Mouse (Mus musculus): ENCODE data around the gene Serpina3k. TPM values are rescaled to one million over a fixed set of nuclear protein-coding genes. Genes with fewer than 3 reads are reported as not detected.
"Not testable (repeated sequence)": the region's sequence is repeated elsewhere in the genome, so short reads cannot be mapped to it uniquely, and the experiment has no call there.

Serpina3k gene
- polyA plus RNA-seq, 1 experiment from 2014 or later = not detected

DNA sequence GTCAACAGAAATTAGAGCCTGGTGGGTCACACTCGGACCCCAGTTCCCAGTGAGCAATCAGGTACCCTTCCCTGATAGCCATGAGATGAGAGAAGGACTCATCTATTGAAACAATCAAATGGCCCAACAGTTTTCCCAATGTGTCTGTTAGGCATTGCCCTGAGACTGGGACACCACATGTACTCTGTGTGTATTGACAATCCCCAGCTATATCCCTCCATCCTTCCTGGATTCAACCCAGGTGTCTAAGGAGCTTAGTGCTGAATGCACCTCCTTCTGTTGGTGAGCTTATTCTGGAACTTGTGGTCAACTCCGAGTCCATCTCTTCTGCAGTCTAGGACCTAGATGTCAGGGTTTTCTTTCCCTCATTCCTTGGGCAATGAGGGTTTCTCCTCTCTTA is 8.8 kb downstream of the Serpina3k start:
- H3K9me3 ChIP-seq (replicated peaks) = no peaks in the 10 kb centered on the region
- no peak overlapping the region for H3K4me3 ChIP-seq
- H3K4me1 ChIP-seq = no peaks in the 10 kb centered on the region
- no peak overlapping the region for H3K9ac ChIP-seq
- no peak overlapping the region for H3K4me2 ChIP-seq
- WGBS = 82% methylated on average over 2 of the region's 2 CpGs
- H3K27ac ChIP-seq = no peak overlapping the region
- no peak for ATAC-seq
- no peaks in the 10 kb centered on the region for H3K36me3 ChIP-seq (ENCODE audit: poor library complexity, severe bottlenecking)
- H3K27me3 ChIP-seq = no peaks in the 10 kb centered on the region

- not testable (repeated sequence) for ATAC-seq; H3K4me2 ChIP-seq; H3K4me3 ChIP-seq; H3K36me3 ChIP-seq (ENCODE audit: poor library complexity, severe bottlenecking); H3K4me1 ChIP-seq; H3K27ac ChIP-seq; H3K9ac ChIP-seq; H3K9me3 ChIP-seq (replicated peaks); H3K27me3 ChIP-seq
- 33% methylated on average over 3 of the region's 3 CpGs for WGBS
Observed at GRCm38 (mm10) chr12:104351812-104352211, 13.5 kb downstream of the Serpina3k start.

DNA sequence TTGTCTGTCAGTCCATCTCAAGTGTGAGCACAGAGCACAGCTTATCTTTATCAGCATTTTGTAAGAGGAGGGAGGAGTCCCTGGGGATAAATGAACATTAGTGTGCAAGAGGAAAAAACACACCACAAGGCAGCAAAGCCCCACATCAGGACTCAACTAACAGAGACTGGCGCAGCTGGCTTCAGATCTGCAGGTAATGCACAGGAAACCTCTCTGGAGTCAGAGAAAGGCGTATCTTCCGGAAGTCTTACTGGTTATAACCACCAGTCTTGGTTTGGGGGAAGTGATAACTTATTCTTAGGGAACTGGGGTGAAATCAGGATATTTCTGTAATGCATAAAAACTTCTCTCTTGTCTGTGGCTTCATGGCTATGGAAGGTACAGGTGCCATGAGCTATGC is 17.7 kb downstream of the Serpina3k start:
- Histone ChIP-seq H3K36me3 (ENCODE audit: poor library complexity, severe bottlenecking) (no peaks in the 10 kb centered on the region), H3K4me3 (no peak overlapping the region), H3K9me3 (replicated peaks) (no peaks in the 10 kb centered on the region), H3K27ac (no peak overlapping the region), H3K27me3 (no peaks in the 10 kb centered on the region), H3K4me2 (no peak overlapping the region), H3K4me1 (no peaks in the 10 kb centered on the region), H3K9ac (no peak overlapping the region)
- WGBS = 82% methylated on average over 3 of the region's 3 CpGs
- ATAC-seq = no peak

- H3K4me1 ChIP-seq = no peaks in the 10 kb centered on the region
- 87% methylated on average over 3 of the region's 3 CpGs for WGBS
- no peak overlapping the region for H3K4me3 ChIP-seq
- H3K27me3 ChIP-seq = no peaks in the 10 kb centered on the region
- H3K36me3 ChIP-seq (ENCODE audit: poor library complexity, severe bottlenecking) = no peaks in the 10 kb centered on the region
- H3K9ac ChIP-seq = no peak overlapping the region
- no peaks in the 10 kb centered on the region for H3K9me3 ChIP-seq (replicated peaks)
- H3K27ac ChIP-seq = no peak overlapping the region
- no peak for ATAC-seq
- H3K4me2 ChIP-seq = no peak overlapping the region
Observed at GRCm38 (mm10) chr12:104369986-104370385, 31.7 kb downstream of the Serpina3k start.

DNA sequence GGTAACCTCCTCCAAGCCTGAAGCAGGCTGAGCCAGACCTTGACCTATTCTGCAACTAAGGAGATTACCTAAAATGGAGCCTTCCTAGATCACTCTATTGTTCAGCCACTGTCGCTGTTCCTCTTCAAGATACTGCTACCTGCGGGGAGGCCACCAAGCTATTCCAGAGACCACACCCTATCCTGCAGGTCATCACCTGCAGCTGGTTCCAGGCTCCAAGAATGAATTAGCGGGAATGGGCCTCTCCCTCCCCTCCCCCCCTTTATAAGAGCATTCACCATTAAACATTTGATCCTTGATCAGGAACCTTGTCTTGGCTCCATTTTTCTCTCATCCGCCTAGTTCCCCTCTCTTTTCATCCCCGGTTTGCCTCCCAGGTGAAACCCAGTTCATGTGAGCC is 38.9 kb downstream of the Serpina3k start:
- not testable (repeated sequence) for H3K9ac ChIP-seq; H3K4me3 ChIP-seq; H3K27me3 ChIP-seq; H3K4me2 ChIP-seq; H3K27ac ChIP-seq; H3K36me3 ChIP-seq (ENCODE audit: poor library complexity, severe bottlenecking); ATAC-seq; H3K9me3 ChIP-seq (replicated peaks); H3K4me1 ChIP-seq
- WGBS = 73% methylated on average over 5 of the region's 5 CpGs

- ATAC-seq; H3K4me2 ChIP-seq; H3K9me3 ChIP-seq (replicated peaks); H3K9ac ChIP-seq; H3K27me3 ChIP-seq; H3K36me3 ChIP-seq (ENCODE audit: poor library complexity, severe bottlenecking); H3K27ac ChIP-seq; H3K4me3 ChIP-seq; H3K4me1 ChIP-seq: not testable (repeated sequence)
- 70% methylated on average over 2 of the region's 2 CpGs for WGBS
Observed at GRCm38 (mm10) chr12:104378351-104378750, 40.1 kb downstream of the Serpina3k start.

DNA sequence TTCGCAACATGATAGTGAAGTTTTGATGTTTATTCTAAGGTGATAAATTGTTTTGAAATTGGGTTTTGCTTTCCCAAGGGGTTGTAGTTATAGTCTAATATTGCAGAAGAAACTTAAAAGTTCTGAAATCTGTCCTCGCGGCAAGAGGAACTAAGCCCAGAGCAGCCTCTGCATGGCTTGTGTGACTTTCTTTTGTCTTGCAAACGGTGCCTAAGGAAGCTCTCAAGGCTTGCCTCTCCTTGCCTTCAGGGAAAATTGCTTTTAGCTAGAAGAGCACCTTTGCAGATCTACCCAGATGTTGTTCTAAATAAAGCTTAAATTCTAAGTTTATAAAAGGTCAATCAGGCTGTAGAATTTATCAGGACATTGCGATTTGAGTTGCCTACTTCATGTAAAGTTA is 40.5 kb downstream of the Serpina3k start:
- not testable (repeated sequence) for H3K27me3 ChIP-seq; H3K9ac ChIP-seq; ATAC-seq; H3K27ac ChIP-seq; H3K4me3 ChIP-seq; H3K4me1 ChIP-seq; H3K36me3 ChIP-seq (ENCODE audit: poor library complexity, severe bottlenecking); H3K4me2 ChIP-seq; H3K9me3 ChIP-seq (replicated peaks)
- WGBS = 53% methylated on average over 5 of the region's 5 CpGs

GRCm38 (mm10) chr12:104379856-104380255 is 41.6 kb downstream of the Serpina3k start:
- Histone ChIP-seq H3K27ac (no peak overlapping the region), H3K4me2 (no peak overlapping the region), H3K27me3 (no peaks in the 10 kb centered on the region), H3K4me1 (no peaks in the 10 kb centered on the region), H3K9ac (no peak overlapping the region), H3K4me3 (no peak overlapping the region), H3K36me3 (ENCODE audit: poor library complexity, severe bottlenecking) (no peaks in the 10 kb centered on the region), H3K9me3 (replicated peaks) (no peaks in the 10 kb centered on the region)
- WGBS = 93% methylated on average over 11 of the region's 11 CpGs
- ATAC-seq = no peak

DNA sequence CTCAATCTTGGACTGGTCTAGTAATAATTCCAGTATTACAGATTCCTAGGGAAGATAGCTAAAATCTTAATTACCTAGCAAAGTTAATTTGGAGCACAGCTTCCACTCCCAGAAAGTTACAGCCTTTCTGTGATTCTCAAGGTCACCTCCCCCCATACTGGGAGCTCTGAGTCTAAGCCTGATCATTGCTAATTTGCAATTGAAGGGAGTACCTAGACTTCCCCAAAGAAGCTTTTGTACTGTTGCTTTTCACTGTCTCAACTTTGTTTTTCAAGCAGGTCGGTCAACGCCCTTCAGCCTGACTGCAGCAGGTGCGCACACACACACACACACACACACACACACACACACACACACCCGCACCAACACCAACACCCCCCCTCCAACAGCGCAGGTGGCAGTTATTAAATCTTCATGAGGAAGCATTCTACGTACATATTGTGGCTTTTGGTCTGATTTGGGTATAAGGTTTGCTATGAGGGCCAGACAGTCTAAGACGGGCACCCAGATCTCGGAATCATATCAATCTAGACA is 42.9 kb downstream of the Serpina3k start:
- H3K9ac ChIP-seq; ATAC-seq; H3K4me1 ChIP-seq; H3K9me3 ChIP-seq (replicated peaks); H3K27ac ChIP-seq; H3K36me3 ChIP-seq (ENCODE audit: poor library complexity, severe bottlenecking); H3K4me2 ChIP-seq; H3K27me3 ChIP-seq; H3K4me3 ChIP-seq: not testable (repeated sequence)
- WGBS = 86% methylated on average over 8 of the region's 8 CpGs

DNA sequence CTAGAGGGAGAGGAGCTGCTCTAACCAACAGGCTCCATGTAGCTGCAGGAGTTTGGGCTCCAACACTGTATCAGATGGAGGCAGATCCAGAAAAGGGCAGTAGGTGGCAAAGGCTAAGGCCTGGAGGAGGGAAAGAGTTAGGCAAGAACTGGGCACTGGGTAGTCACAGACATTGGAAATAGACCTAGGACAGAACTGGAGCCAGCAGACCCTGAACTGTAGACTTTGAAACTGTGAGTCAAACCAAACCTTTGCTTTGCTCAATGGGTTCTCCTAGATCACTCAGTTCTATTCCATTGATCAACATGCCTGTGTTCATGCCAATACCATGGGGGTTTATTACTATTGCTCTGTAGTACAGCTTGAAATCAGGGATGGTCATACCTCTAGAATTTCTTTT is 47.7 kb downstream of the Serpina3k start:
- not testable (repeated sequence) for H3K27me3 ChIP-seq; H3K4me1 ChIP-seq; ATAC-seq; H3K9ac ChIP-seq; H3K36me3 ChIP-seq (ENCODE audit: poor library complexity, severe bottlenecking); H3K4me3 ChIP-seq; H3K4me2 ChIP-seq; H3K9me3 ChIP-seq (replicated peaks); H3K27ac ChIP-seq

DNA sequence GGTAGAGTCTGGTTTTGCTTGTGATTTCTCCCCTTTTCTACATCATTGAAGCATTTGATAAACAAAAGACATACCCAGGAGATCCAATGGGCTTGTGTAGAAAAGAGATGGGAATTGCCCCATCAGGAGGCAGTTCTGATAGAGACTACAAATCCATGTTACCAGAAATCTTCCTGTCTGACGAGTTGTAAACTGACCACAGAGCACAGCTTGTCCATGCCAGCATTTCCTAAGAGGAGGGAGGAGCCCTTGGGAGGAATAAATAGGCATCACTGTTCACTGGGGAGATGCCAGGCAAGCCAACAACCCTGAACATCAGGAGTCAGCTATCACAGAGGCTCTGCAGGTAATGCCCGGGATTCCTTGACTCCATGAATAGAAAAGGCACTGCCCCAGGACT is 48.6 kb downstream of the Serpina3k start:
- not testable (repeated sequence) for H3K9ac ChIP-seq; H3K27me3 ChIP-seq; H3K4me3 ChIP-seq; H3K36me3 ChIP-seq (ENCODE audit: poor library complexity, severe bottlenecking); H3K27ac ChIP-seq; H3K4me2 ChIP-seq; H3K4me1 ChIP-seq; H3K9me3 ChIP-seq (replicated peaks); ATAC-seq
- WGBS = 75% methylated on average over 2 of the region's 2 CpGs

- Histone ChIP-seq H3K4me3 (no peak overlapping the region), H3K9me3 (replicated peaks) (no peaks in the 10 kb centered on the region), H3K27me3 (no peaks in the 10 kb centered on the region)
Observed at GRCm38 (mm10) chr12:104388477-104388876, 50.2 kb downstream of the Serpina3k start.

DNA sequence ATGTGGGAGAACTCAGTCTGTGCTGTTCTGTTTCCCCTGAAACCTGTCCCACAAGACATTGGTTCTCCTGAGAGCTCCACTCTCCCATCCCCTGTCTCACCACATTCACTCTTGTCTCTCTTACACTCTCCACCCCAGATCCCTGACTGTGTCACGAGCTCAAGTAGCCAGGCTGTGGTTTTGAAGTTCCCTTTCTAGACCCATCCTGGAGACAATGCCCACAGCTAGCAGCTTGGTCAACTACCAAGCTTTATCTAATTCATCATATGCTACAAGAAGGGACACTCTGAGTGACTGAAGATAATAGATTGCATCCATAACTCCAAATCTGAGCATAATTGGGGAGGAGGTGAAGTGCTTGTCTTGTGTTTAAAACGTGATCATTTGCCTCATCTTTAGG is 52.8 kb downstream of the Serpina3k start:
- not testable (repeated sequence) for ATAC-seq; H3K4me2 ChIP-seq; H3K27me3 ChIP-seq; H3K27ac ChIP-seq; H3K4me1 ChIP-seq; H3K4me3 ChIP-seq; H3K9me3 ChIP-seq (replicated peaks); H3K36me3 ChIP-seq (ENCODE audit: poor library complexity, severe bottlenecking); H3K9ac ChIP-seq
- 68% methylated on average over 2 of the region's 2 CpGs for WGBS

More at GRCm38 (mm10) chr12:104388477-104388876, 50.2 kb downstream of the Serpina3k start:
- no peak overlapping the region for H3K9ac ChIP-seq
- no peaks in the 10 kb centered on the region for H3K4me1 ChIP-seq
- H3K36me3 ChIP-seq (ENCODE audit: poor library complexity, severe bottlenecking) = no peaks in the 10 kb centered on the region
- no peak overlapping the region for H3K4me2 ChIP-seq
- no peak overlapping the region for H3K27ac ChIP-seq
- ATAC-seq = no peak
